ENCODE assay signal across 26 mouse cellular contexts in genomic region chr4:148853057-148853456, GRCm38 (mm10). TPM values are rescaled to one million over a fixed set of nuclear protein-coding genes. Genes with fewer than 3 reads are reported as not detected.
DNase-seq lines count a peak whose midpoint lies in the region; ATAC-seq and TF ChIP-seq lines count a peak whose summit lies in the region.
"Had no signal": no experiment of that assay in that cellular context is flagged by ENCODE, and none has a peak within 500 bp of the region (broad histone marks: within the 10 kb centered on the region; RNA-seq: fewer than 3 reads in every experiment).

No protein-coding gene starts in this region.

- no peak for TF ChIP-seq CTCF in MEL (IDR thresholded peaks at IDR 0.05 in 2 of 3, conservative IDR thresholded peaks at IDR 0.05 in 1 of 3; ENCODE audit: control insufficient read depth in 1 of 3, insufficient read depth in 1 of 3, low read depth in 2 of 3, low read length in 3 of 3, poor library complexity in 1 of 3, severe bottlenecking in 1 of 3)

- no peak overlapping the region for H3K9ac ChIP-seq in forebrain, embryonic 15.5 days (replicated peaks)
- no peak overlapping the region for H3K9ac ChIP-seq in hindbrain, embryonic 14.5 days
- H3K9ac ChIP-seq in MEL (ENCODE audit: control insufficient read depth, low read depth, low read length, poor library complexity, severe bottlenecking), result no peak overlapping the region
- no peak overlapping the region for H3K9ac ChIP-seq in limb, embryonic 12.5 days (replicated peaks)
- H3K9ac ChIP-seq: embryonic facial prominence, embryonic 13.5 days; embryonic facial prominence, embryonic 15.5 days; forebrain, embryonic 13.5 days had no signal

- H3K9me3 ChIP-seq in forebrain, embryonic 10.5 days, result no peaks in the 10 kb centered on the region
- H3K9me3 ChIP-seq in forebrain, embryonic 15.5 days, result no peaks in the 10 kb centered on the region
- no peaks in the 10 kb centered on the region for H3K9me3 ChIP-seq in hindbrain, embryonic 10.5 days
- H3K9me3 ChIP-seq in hindbrain, embryonic 14.5 days (ENCODE audit: control insufficient read depth, low read length), result no peaks in the 10 kb centered on the region
- H3K9me3 ChIP-seq in MEL (replicated peaks; ENCODE audit: insufficient read depth, low read length), result no peaks in the 10 kb centered on the region
- H3K9me3 ChIP-seq in limb, embryonic 12.5 days, result no peaks in the 10 kb centered on the region
- H3K9me3 ChIP-seq: embryonic facial prominence, embryonic 13.5 days; embryonic facial prominence, embryonic 15.5 days; forebrain, embryonic 13.5 days; G1E had no signal

- no peak for DNase-seq in forebrain, embryonic 10.5 days (ENCODE audit: extremely low spot score, low spot score)
- no peak for DNase-seq in hindbrain, embryonic 10.5 days (ENCODE audit: low spot score)
- no peak for DNase-seq in hindbrain, embryonic 14.5 days (ENCODE audit: low spot score)
- DNase-seq in MEL (ENCODE audit: low read depth, low spot score), result no peak
- no peak for DNase-seq in thymus, postnatal 10 days (ENCODE audit: low spot score in 2 of 2)
- no peak for DNase-seq in gastrocnemius, postnatal 25 days
- DNase-seq: adrenal gland, adult 2 months; adrenal gland, postnatal 10 days; adrenal gland, postnatal 25 days; B cell, adult 2 months; cerebellum, adult 11 months; cerebellum, adult 18-20 months; cerebellum, adult 8-10 months; cerebellum, adult 9-11 months; cerebellum, postnatal 14 days; cerebellum, postnatal 36 days; embryo, embryonic 11 days had no signal

- H3K4me2 ChIP-seq in forebrain, embryonic 15.5 days (replicated peaks), result no peak overlapping the region
- H3K4me2 ChIP-seq in hindbrain, embryonic 14.5 days (replicated peaks), result no peak overlapping the region
- no peak overlapping the region for H3K4me2 ChIP-seq in limb, embryonic 12.5 days
- H3K4me2 ChIP-seq: embryonic facial prominence, embryonic 13.5 days; embryonic facial prominence, embryonic 15.5 days; forebrain, embryonic 13.5 days had no signal

- no peaks in the 10 kb centered on the region for H3K36me3 ChIP-seq in forebrain, embryonic 10.5 days (replicated peaks)
- H3K36me3 ChIP-seq in forebrain, embryonic 15.5 days, result no peaks in the 10 kb centered on the region
- no peaks in the 10 kb centered on the region for H3K36me3 ChIP-seq in hindbrain, embryonic 10.5 days
- H3K36me3 ChIP-seq in hindbrain, embryonic 14.5 days (replicated peaks; ENCODE audit: control insufficient read depth, insufficient read depth), result no peaks in the 10 kb centered on the region
- H3K36me3 ChIP-seq in MEL (ENCODE audit: control insufficient read depth in 1 of 2, insufficient read depth in 2 of 2, low read length in 2 of 2), result no peaks in the 10 kb centered on the region
- no peaks in the 10 kb centered on the region for H3K36me3 ChIP-seq in limb, embryonic 12.5 days
- H3K36me3 ChIP-seq: embryonic facial prominence, embryonic 13.5 days; embryonic facial prominence, embryonic 15.5 days; G1E had no signal

- TF ChIP-seq EP300 in MEL (IDR thresholded peaks at IDR 0.05; ENCODE audit: low read depth in 1 of 2, low read length in 2 of 2), result no peak

- ATAC-seq in forebrain, embryonic 15.5 days (replicated peaks), result no peak
- ATAC-seq in hindbrain, embryonic 14.5 days (ENCODE audit: low FRiP score), result no peak
- no peak for ATAC-seq in limb, embryonic 12.5 days (ENCODE audit: insufficient number of reproducible peaks, insufficient read depth, low FRiP score, low TSS enrichment, low read depth)
- ATAC-seq: CD4-positive, CD25-positive, alpha-beta regulatory T cell, adult 4 months; forebrain, embryonic 13.5 days; forebrain, embryonic 16.5 days had no signal

- peak overlapping the region; percentile 51; the same call in 1 of the 2 replicates for H3K27ac ChIP-seq in forebrain, embryonic 10.5 days
- no peak overlapping the region for H3K27ac ChIP-seq in forebrain, embryonic 15.5 days (replicated peaks)
- H3K27ac ChIP-seq in hindbrain, embryonic 10.5 days, result 0 out of 2 replicates have a peak overlapping the region, but pooled peaks have one; percentile 6
- no peak overlapping the region for H3K27ac ChIP-seq in hindbrain, embryonic 14.5 days
- H3K27ac ChIP-seq in MEL (ENCODE audit: control insufficient read depth, low read depth, low read length), result no peak overlapping the region
- 0 out of 2 replicates have a peak overlapping the region, but pooled peaks have one; percentile 12 for H3K27ac ChIP-seq in limb, embryonic 12.5 days
- H3K27ac ChIP-seq: embryonic facial prominence, embryonic 13.5 days; embryonic facial prominence, embryonic 15.5 days; forebrain, embryonic 13.5 days had no signal

- H3K4me1 ChIP-seq in forebrain, embryonic 10.5 days, result peaks cover 74% of the 10 kb centered on the region
- H3K4me1 ChIP-seq in forebrain, embryonic 15.5 days, result peaks cover 35% of the 10 kb centered on the region
- peaks cover 62% of the 10 kb centered on the region for H3K4me1 ChIP-seq in hindbrain, embryonic 10.5 days (replicated peaks)
- peaks cover 17% of the 10 kb centered on the region; the same call in 1 of the 2 replicates for H3K4me1 ChIP-seq in hindbrain, embryonic 14.5 days (replicated peaks; ENCODE audit: control insufficient read depth, insufficient read depth, low read length)
- no peaks in the 10 kb centered on the region for H3K4me1 ChIP-seq in MEL (ENCODE audit: control insufficient read depth in 1 of 2, insufficient read depth in 2 of 2, low read length in 2 of 2)
- H3K4me1 ChIP-seq in limb, embryonic 12.5 days (replicated peaks), result peaks cover 55% of the 10 kb centered on the region

- H3K27me3 ChIP-seq in forebrain, embryonic 10.5 days (ENCODE audit: poor library complexity, severe bottlenecking), result peaks cover 92% of the 10 kb centered on the region
- peaks cover 2% of the 10 kb centered on the region; the same call in 1 of the 2 replicates for H3K27me3 ChIP-seq in forebrain, embryonic 15.5 days
- H3K27me3 ChIP-seq in hindbrain, embryonic 10.5 days (ENCODE audit: insufficient read depth, poor library complexity, severe bottlenecking), result peaks cover 96% of the 10 kb centered on the region
- peaks cover 27% of the 10 kb centered on the region for H3K27me3 ChIP-seq in hindbrain, embryonic 14.5 days (ENCODE audit: control insufficient read depth, insufficient read depth, low read length)
- peaks cover 2 to 15% of the 10 kb centered on the region in 2 experiments; a peak in 3 of 4 replicates for H3K27me3 ChIP-seq in MEL (ENCODE audit: control insufficient read depth in 1 of 2, insufficient read depth in 2 of 2, low read length in 2 of 2)
- peaks cover 34% of the 10 kb centered on the region for H3K27me3 ChIP-seq in limb, embryonic 12.5 days

- TF ChIP-seq RAD21 in MEL (IDR thresholded peaks at IDR 0.05; ENCODE audit: low read depth, low read length), result no peak

- H3K4me3 ChIP-seq in forebrain, embryonic 10.5 days, result no peak overlapping the region
- H3K4me3 ChIP-seq in forebrain, embryonic 15.5 days, result no peak overlapping the region
- H3K4me3 ChIP-seq in hindbrain, embryonic 10.5 days, result no peak overlapping the region
- H3K4me3 ChIP-seq in hindbrain, embryonic 14.5 days (replicated peaks; ENCODE audit: low read length), result no peak overlapping the region
- no peak overlapping the region for H3K4me3 ChIP-seq in MEL (ENCODE audit: control insufficient read depth in 1 of 2, insufficient read depth in 1 of 2, low read depth in 2 of 2, low read length in 2 of 2)
- H3K4me3 ChIP-seq in limb, embryonic 12.5 days (replicated peaks), result no peak overlapping the region
- H3K4me3 ChIP-seq: embryonic facial prominence, embryonic 13.5 days; embryonic facial prominence, embryonic 15.5 days; erythroblast, embryonic 14.5 days; forebrain, embryonic 13.5 days had no signal

- no peak for TF ChIP-seq POLR2A in MEL (IDR thresholded peaks at IDR 0.05; ENCODE audit: control insufficient read depth in 1 of 2, insufficient read depth in 1 of 2, low read depth in 1 of 2, low read length in 2 of 2, poor library complexity in 1 of 2)

- 75% methylated on average over 4 of the region's 4 CpGs for WGBS in forebrain, embryonic 10.5 days
- 70% methylated on average over 4 of the region's 4 CpGs for WGBS in forebrain, embryonic 15.5 days
- WGBS in hindbrain, embryonic 10.5 days, result 80% methylated on average over 4 of the region's 4 CpGs
- WGBS in hindbrain, embryonic 14.5 days, result 82% methylated on average over 4 of the region's 4 CpGs
- 71% methylated on average over 4 of the region's 4 CpGs for WGBS in limb, embryonic 12.5 days

- no peaks in the 10 kb centered on the region for H3K79me2 ChIP-seq in MEL (ENCODE audit: control insufficient read depth, insufficient read depth, low read length, poor library complexity)

TF ChIP-seq in MEL, 35 proteins besides CTCF, POLR2A, EP300 and RAD21:
- TF ChIP-seq MAFK (IDR thresholded peaks at IDR 0.05; ENCODE audit: borderline replicate concordance, low read depth, low read length), result peak; percentile 80
- no peak for TF ChIP-seq POLR2AphosphoS2 (IDR thresholded peaks at IDR 0.05; ENCODE audit: low read length)
- TF ChIP-seq NRF1 (IDR thresholded peaks at IDR 0.05; ENCODE audit: insufficient read depth, low read depth, low read length, poor library complexity, severe bottlenecking), result no peak
- TF ChIP-seq CHD1 (IDR thresholded peaks at IDR 0.05; ENCODE audit: low read depth, low read length), result no peak
- TF ChIP-seq MYC (IDR thresholded peaks at IDR 0.05; ENCODE audit: low read depth, low read length), result no peak
- TF ChIP-seq TBP (IDR thresholded peaks at IDR 0.05; ENCODE audit: low read depth, low read length), result no peak
- TF ChIP-seq UBTF (IDR thresholded peaks at IDR 0.05; ENCODE audit: borderline replicate concordance, insufficient read depth, low read depth, low read length), result no peak
- no peak for TF ChIP-seq SMC3 (IDR thresholded peaks at IDR 0.05; ENCODE audit: low read depth, low read length)

RNA-seq across cellular contexts. Expression of gene Casz1, which starts 48.8 kb away (rescaled TPM):
- polyA plus RNA-seq in forebrain, embryonic 10.5 days (2016; fragmentation: Nextera tagmentation; extraction: Ambion mirVana), result 4.4 and 4.7 TPM in 2 replicates
- polyA plus RNA-seq in forebrain, embryonic 15.5 days (2015; fragmentation: Nextera tagmentation; extraction: Ambion mirVana), result 0.68 and 1.1 TPM in 2 replicates
- 13.8 and 14.4 TPM in 2 replicates for polyA plus RNA-seq in hindbrain, embryonic 10.5 days (2016; fragmentation: Nextera tagmentation; extraction: Ambion mirVana)
- polyA plus RNA-seq in hindbrain, embryonic 14.5 days (2014; fragmentation: Nextera tagmentation; extraction: Ambion mirVana), result 6.6 and 7.1 TPM in 2 replicates
- 1.3 and 1.4 TPM in 2 replicates for total RNA-seq in MEL (2012; rRNA removed)
- polyA plus RNA-seq in MEL (2012; ENCODE audit: insufficient read depth in 1 of 2, insufficient read length in 2 of 2, low read depth in 1 of 2, low replicate concordance in 2 of 2, missing spikeins in 1 of 2), result 1 to 10 TPM in 1 of 2 experiments, not detected in 1; 3.2 TPM
- 3.9 and 4.7 TPM in 2 replicates for polyA plus RNA-seq in limb, embryonic 12.5 days (2016; fragmentation: Nextera tagmentation; extraction: Ambion mirVana)
- 10 to 100 TPM; 27.8 to 30.2 TPM for total RNA-seq in gastrocnemius, postnatal 25 days (2021)

Comparison
In these comparisons a context has a peak if more than half of its experiments do, and no peak if none do; other contexts are left out.
1. H3K27ac ChIP-seq: peak in forebrain, embryonic 10.5 days (single experiment), hindbrain, embryonic 10.5 days (single experiment) and limb, embryonic 12.5 days (single experiment); none in forebrain, embryonic 15.5 days (single experiment), hindbrain, embryonic 14.5 days (single experiment) and MEL (single experiment).